Mouse (Mus musculus): ENCODE measurements around the gene Nfx1. TPM values are rescaled to one million over a fixed set of nuclear protein-coding genes. Genes with fewer than 3 reads are reported as not detected.

Gene Nfx1
- polyA plus RNA-seq, 1 experiment from 2014 or later: 31.7 TPM

DNA sequence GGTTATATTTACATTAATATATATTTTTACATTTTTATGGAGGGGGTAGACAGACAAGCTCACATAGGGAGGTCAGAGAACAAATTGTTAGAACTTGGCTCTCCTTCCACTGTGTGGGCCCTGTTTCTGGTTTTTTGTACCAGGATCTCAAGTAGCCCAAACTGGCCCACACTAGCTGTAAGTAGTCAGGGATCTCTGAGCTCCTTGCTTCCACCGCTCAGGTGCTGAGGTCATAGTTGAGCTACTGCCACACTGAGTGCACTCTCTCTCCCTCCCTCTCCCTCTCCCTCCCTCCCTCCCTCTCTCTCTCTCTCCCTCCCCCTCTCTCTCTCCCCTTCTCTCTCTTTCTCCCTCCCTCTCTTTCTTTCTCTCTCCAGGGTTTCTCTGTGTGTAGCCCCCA is 85.5 kb downstream of the Nfx1 start:
- no peaks in the 10 kb centered on the region for H3K36me3 ChIP-seq (ENCODE audit: insufficient read depth, low read length)
- no peak for DNase-seq (ENCODE audit: low spot score)
- no peak overlapping the region for H3K9ac ChIP-seq (replicated peaks; ENCODE audit: low read depth)
- TF ChIP-seq CTCF (IDR thresholded peaks at IDR 0.05): no peak
- TF ChIP-seq EP300 (IDR thresholded peaks at IDR 0.05): no peak
- no peaks in the 10 kb centered on the region for H3K9me3 ChIP-seq (ENCODE audit: low read length)
- no peak for ATAC-seq
- no peak overlapping the region for H3K4me2 ChIP-seq (replicated peaks; ENCODE audit: low read depth, low read length)
- 38% methylated on average over 1 of the region's 1 CpGs for WGBS
- no peaks in the 10 kb centered on the region for H3K27me3 ChIP-seq (replicated peaks; ENCODE audit: insufficient read depth, low read length)
- no peak overlapping the region for H3K4me3 ChIP-seq (ENCODE audit: low read depth, low read length)
- no peak overlapping the region for H3K27ac ChIP-seq (ENCODE audit: low read length)
- peaks cover 5% of the 10 kb centered on the region; the same call in 1 of the 2 replicates for H3K4me1 ChIP-seq (ENCODE audit: insufficient read depth, low read depth, low read length)

DNA sequence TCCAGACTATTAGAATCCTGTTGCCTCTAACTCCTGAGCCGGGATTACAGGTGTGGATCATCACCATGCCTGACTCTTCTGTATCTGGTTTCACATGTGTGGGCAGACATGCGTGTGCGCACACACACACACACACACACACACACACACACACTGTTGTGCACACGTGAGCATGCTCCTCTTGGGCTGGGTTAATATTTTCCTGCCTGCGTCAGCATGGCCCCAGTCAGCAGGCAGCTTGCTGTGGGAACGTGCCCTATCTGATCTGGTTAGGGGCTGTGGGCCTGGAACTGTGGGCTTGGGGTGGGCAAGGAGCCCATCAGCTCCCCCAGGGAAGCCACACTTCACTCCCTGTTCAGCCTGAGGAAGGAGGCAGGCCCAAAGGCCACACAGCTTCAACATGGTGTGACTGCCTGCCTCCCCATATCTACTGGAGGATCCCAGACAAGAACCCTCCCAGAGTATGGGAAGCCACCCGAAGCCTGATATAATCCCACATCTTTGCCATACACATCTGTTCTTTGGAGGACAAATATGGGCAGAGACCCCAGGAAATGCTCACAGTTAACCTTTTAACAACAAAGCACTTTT is 86.1 kb downstream of the Nfx1 start:
- Histone ChIP-seq H3K4me3 (ENCODE audit: low read depth, low read length) (no peak overlapping the region), H3K4me1 (ENCODE audit: insufficient read depth, low read depth, low read length) (peaks cover 5% of the 10 kb centered on the region; the same call in 1 of the 2 replicates), H3K27ac (ENCODE audit: low read length) (no peak overlapping the region), H3K27me3 (replicated peaks; ENCODE audit: insufficient read depth, low read length) (no peaks in the 10 kb centered on the region), H3K36me3 (ENCODE audit: insufficient read depth, low read length) (no peaks in the 10 kb centered on the region), H3K9ac (replicated peaks; ENCODE audit: low read depth) (no peak overlapping the region), H3K4me2 (replicated peaks; ENCODE audit: low read depth, low read length) (no peak overlapping the region), H3K9me3 (ENCODE audit: low read length) (no peaks in the 10 kb centered on the region)
- ATAC-seq: no peak
- 61% methylated on average over 7 of the region's 7 CpGs for WGBS
- no peak for DNase-seq (ENCODE audit: low spot score)
- no peak for TF ChIP-seq EP300 (IDR thresholded peaks at IDR 0.05)
- no peak for TF ChIP-seq CTCF (IDR thresholded peaks at IDR 0.05)

DNA sequence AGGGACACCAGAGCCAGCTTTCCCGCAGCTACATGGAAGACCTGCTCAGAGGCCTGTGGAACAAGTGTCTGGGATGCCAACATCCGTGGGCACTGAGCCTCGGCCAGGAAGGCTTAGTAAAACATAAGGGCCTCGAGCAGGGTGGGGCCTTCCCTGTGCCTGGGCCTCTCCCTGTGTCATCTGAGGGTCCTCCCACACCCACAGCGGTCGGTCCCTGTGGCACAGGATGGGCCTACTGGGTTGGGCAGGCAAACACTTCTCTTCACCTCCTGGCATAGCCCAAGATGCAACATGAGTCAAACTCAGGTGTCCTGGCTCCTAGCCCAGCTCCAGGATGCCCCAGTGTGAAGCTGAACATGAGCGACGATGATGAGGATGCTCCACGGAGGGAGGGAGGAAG is 86.7 kb downstream of the Nfx1 start:
- ATAC-seq: no peak
- 47% methylated on average over 6 of the region's 9 CpGs for WGBS
- H3K27ac ChIP-seq (ENCODE audit: low read length): no peak overlapping the region

DNA sequence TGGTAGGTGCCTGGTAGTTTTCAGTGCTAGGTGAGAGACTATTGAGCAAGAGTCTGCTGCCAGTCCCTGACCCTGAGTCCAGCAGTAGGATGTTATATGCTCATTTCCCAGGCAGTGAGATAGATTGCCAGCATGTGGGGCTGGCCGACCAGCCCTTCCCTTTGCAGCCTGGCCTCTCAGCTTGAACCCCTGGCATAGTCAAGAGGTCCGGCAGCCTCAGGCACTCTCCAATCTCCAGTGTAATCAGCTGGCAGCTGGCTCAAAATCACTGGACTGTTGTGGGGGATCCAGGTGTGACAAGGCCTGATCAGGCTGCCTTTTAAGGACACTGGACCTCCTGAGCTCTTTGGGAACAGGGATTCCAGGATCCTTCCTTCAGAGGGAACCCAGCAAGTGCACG is 92.6 kb downstream of the Nfx1 start:
- Histone ChIP-seq H3K9ac (replicated peaks; ENCODE audit: low read depth) (no peak overlapping the region), H3K9me3 (ENCODE audit: low read length) (no peaks in the 10 kb centered on the region), H3K27ac (ENCODE audit: low read length) (no peak overlapping the region), H3K4me2 (replicated peaks; ENCODE audit: low read depth, low read length) (no peak overlapping the region), H3K27me3 (replicated peaks; ENCODE audit: insufficient read depth, low read length) (no peaks in the 10 kb centered on the region), H3K36me3 (ENCODE audit: insufficient read depth, low read length) (no peaks in the 10 kb centered on the region), H3K4me3 (ENCODE audit: low read depth, low read length) (no peak overlapping the region), H3K4me1 (ENCODE audit: insufficient read depth, low read depth, low read length) (no peaks in the 10 kb centered on the region)
- WGBS: 40% methylated on average over 3 of the region's 3 CpGs
- DNase-seq (ENCODE audit: low spot score) (no peak), ATAC-seq (no peak)
- TF ChIP-seq EP300 (IDR thresholded peaks at IDR 0.05) (no peak), CTCF (IDR thresholded peaks at IDR 0.05) (no peak)

More for the DNA sequence above, 86.7 kb downstream of the Nfx1 start:
- Histone ChIP-seq H3K4me1 (ENCODE audit: insufficient read depth, low read depth, low read length) (peaks cover 5% of the 10 kb centered on the region; the same call in 1 of the 2 replicates), H3K9ac (replicated peaks; ENCODE audit: low read depth) (no peak overlapping the region), H3K4me3 (ENCODE audit: low read depth, low read length) (no peak overlapping the region), H3K9me3 (ENCODE audit: low read length) (no peaks in the 10 kb centered on the region), H3K27me3 (replicated peaks; ENCODE audit: insufficient read depth, low read length) (no peaks in the 10 kb centered on the region), H3K36me3 (ENCODE audit: insufficient read depth, low read length) (no peaks in the 10 kb centered on the region), H3K4me2 (replicated peaks; ENCODE audit: low read depth, low read length) (no peak overlapping the region)
- TF ChIP-seq CTCF (IDR thresholded peaks at IDR 0.05) (no peak), EP300 (IDR thresholded peaks at IDR 0.05) (no peak)
- no peak for DNase-seq (ENCODE audit: low spot score)

DNA sequence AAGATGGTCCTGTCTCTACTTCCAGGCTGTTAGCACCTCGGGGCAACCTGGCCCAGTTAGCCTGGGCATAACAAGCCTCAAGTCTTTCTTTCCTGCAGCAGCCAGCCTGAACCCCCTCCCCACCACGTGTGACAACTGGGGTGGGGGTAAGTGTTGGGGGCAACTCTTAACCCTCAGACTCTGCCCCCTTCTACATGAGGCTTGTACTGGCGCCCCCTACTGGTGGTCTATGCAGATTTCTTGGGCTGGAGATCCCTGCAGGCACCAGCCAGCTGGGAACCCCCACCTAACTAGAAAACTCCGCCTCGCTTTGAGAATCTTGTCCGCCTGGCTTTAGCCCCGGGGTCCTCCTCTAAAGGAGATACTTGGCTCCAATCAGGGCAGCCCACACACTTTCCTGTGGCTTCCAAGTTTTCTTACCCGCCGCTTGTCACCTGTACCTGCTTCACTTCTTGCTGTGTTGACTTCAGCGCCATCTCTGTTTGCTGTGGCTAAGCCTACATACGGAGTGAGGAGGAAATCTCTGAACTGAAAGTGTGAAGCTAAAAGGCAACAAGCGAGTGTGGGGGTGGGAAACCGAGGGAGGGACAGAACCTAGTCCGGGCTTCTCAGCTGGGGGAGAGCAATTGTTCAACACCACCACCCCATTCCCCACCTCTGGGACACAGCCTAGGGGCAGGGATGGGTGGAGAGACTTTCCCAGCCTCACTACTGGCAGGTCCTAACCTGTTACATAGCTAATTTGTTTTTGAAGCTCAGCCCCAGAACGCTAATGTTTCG is 93.4 kb downstream of the Nfx1 start:
- no peak overlapping the region for H3K27ac ChIP-seq (ENCODE audit: low read length)
- H3K9me3 ChIP-seq (ENCODE audit: low read length): no peaks in the 10 kb centered on the region
- H3K36me3 ChIP-seq (ENCODE audit: insufficient read depth, low read length): no peaks in the 10 kb centered on the region
- no peaks in the 10 kb centered on the region for H3K27me3 ChIP-seq (replicated peaks; ENCODE audit: insufficient read depth, low read length)
- no peak overlapping the region for H3K9ac ChIP-seq (replicated peaks; ENCODE audit: low read depth)
- DNase-seq (ENCODE audit: low spot score) (no peak), ATAC-seq (peak; percentile 43)
- 16% methylated on average over 16 of the region's 16 CpGs for WGBS
- H3K4me2 ChIP-seq (replicated peaks; ENCODE audit: low read depth, low read length): peak overlapping the region; percentile 40
- H3K4me3 ChIP-seq (ENCODE audit: low read depth, low read length): no peak overlapping the region
- no peak for TF ChIP-seq EP300 (IDR thresholded peaks at IDR 0.05)
- TF ChIP-seq CTCF (IDR thresholded peaks at IDR 0.05): peak; percentile 60
- H3K4me1 ChIP-seq (ENCODE audit: insufficient read depth, low read depth, low read length): no peaks in the 10 kb centered on the region

DNA sequence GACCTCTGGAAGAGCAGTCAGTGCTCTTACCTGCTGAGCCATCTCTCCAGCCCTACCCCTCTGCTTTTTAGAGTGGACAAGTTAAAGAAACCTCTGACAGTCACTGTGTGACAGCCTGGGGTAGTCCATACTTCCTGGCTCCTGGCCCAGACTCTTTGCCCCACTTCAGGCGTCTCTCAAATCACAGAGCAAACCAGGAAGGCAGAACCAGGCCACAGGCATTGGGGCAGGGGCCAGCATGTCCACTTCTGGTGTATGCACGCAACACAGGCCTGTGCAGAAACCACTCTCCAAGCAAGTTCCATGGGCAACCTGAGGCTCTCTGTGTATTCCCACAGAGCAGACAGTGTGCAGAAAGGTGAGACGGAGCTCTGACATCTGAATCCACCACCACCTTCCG is 94.5 kb downstream of the Nfx1 start:
- DNase-seq (ENCODE audit: low spot score): no peak
- Histone ChIP-seq H3K36me3 (ENCODE audit: insufficient read depth, low read length) (no peaks in the 10 kb centered on the region), H3K9ac (replicated peaks; ENCODE audit: low read depth) (no peak overlapping the region), H3K4me3 (ENCODE audit: low read depth, low read length) (no peak overlapping the region), H3K4me1 (ENCODE audit: insufficient read depth, low read depth, low read length) (no peaks in the 10 kb centered on the region), H3K27ac (ENCODE audit: low read length) (no peak overlapping the region), H3K27me3 (replicated peaks; ENCODE audit: insufficient read depth, low read length) (no peaks in the 10 kb centered on the region), H3K9me3 (ENCODE audit: low read length) (no peaks in the 10 kb centered on the region), H3K4me2 (replicated peaks; ENCODE audit: low read depth, low read length) (no peak overlapping the region)
- TF ChIP-seq CTCF (IDR thresholded peaks at IDR 0.05) (no peak), EP300 (IDR thresholded peaks at IDR 0.05) (no peak)
- WGBS: 70% methylated on average over 4 of the region's 4 CpGs
- peak; percentile 25; the same call in 1 of the 2 replicates for ATAC-seq
